In the genomic region with DNA sequence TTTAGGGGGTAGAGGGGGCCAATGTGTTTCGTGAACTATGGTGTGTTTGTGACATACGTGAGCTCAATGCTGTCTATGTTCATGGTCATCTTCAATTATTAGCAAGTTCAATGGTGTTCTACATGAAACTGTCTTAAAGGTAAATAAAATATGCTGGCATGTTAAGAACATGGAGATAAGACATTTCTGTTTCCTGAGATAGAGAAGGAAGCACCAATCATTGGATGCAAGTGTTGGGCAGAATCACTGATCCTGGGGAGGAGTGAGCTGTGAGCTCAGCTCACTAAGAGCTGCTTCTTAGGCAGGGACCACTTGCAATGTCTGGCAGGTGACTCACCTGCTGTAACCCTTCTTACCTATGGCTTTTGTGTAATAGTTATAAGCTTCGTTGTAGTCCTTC, we compare ENCODE assay signal across 33 mouse cellular contexts. TPM values are rescaled to one million over a fixed set of nuclear protein-coding genes. Genes with fewer than 3 reads are reported as not detected.
"Had no signal": no experiment of that assay in that cellular context is flagged by ENCODE, and none has a peak within 500 bp of the region (broad histone marks: within the 10 kb centered on the region; RNA-seq: fewer than 3 reads in every experiment).

No protein-coding gene starts in this region.

- H3K27ac ChIP-seq: left cerebral cortex, adult 2 months; limb, embryonic 10.5 days; limb, embryonic 12.5 days; limb, embryonic 13.5 days; limb, embryonic 15.5 days; liver, embryonic 12.5 days; liver, embryonic 13.5 days; liver, embryonic 14.5 days; liver, embryonic 15.5 days; lung, embryonic 15.5 days; macrophage; midbrain, embryonic 10.5 days; midbrain, embryonic 12.5 days; midbrain, embryonic 13.5 days; midbrain, embryonic 15.5 days had no signal

- H3K4me2 ChIP-seq: limb, embryonic 12.5 days; limb, embryonic 13.5 days; limb, embryonic 15.5 days; liver, embryonic 11.5 days; liver, embryonic 12.5 days; liver, embryonic 13.5 days; liver, embryonic 15.5 days; lung, embryonic 14.5 days; lung, embryonic 15.5 days; midbrain, embryonic 11.5 days; midbrain, embryonic 12.5 days; midbrain, embryonic 13.5 days; midbrain, embryonic 15.5 days had no signal

- DNase-seq: left cerebral cortex, postnatal 4 days; liver; liver, embryonic 13.5 days; liver, postnatal 0 days; lung, adult 18-20 months; lung, adult 2 months; lung, embryonic 14.5 days; lung, postnatal 10 days; lung, postnatal 14 days; lung, postnatal 36 days; lung, postnatal 4 days; midbrain, embryonic 14.5 days had no signal

- H3K9me3 ChIP-seq: limb, embryonic 10.5 days; limb, embryonic 12.5 days; limb, embryonic 13.5 days; limb, embryonic 15.5 days; liver, embryonic 12.5 days; liver, embryonic 13.5 days; liver, embryonic 15.5 days; lung, embryonic 15.5 days; megakaryocyte, embryonic 14.5 days; midbrain, embryonic 10.5 days; midbrain, embryonic 12.5 days; midbrain, embryonic 13.5 days; midbrain, embryonic 15.5 days had no signal

- ATAC-seq: liver, embryonic 12.5 days; liver, postnatal 0 days; lung, postnatal 0 days; midbrain, embryonic 13.5 days; midbrain, embryonic 15.5 days; midbrain, embryonic 16.5 days had no signal

- H3K9ac ChIP-seq: limb, embryonic 12.5 days; limb, embryonic 13.5 days; limb, embryonic 15.5 days; liver, embryonic 12.5 days; liver, embryonic 13.5 days; liver, embryonic 14.5 days; liver, embryonic 15.5 days; liver, postnatal 0 days; lung, embryonic 14.5 days; lung, embryonic 15.5 days; midbrain, embryonic 12.5 days; midbrain, embryonic 13.5 days; midbrain, embryonic 15.5 days had no signal

- H3K27me3 ChIP-seq: limb, embryonic 12.5 days; limb, embryonic 13.5 days; limb, embryonic 15.5 days; liver, embryonic 12.5 days; liver, embryonic 13.5 days; liver, embryonic 15.5 days; lung, embryonic 15.5 days; megakaryocyte, embryonic 14.5 days; midbrain, embryonic 12.5 days; midbrain, embryonic 13.5 days; midbrain, embryonic 15.5 days had no signal

- H3K4me1 ChIP-seq: limb, embryonic 10.5 days; lung, embryonic 15.5 days; midbrain, embryonic 10.5 days had no signal

- H3K4me3 ChIP-seq: left cerebral cortex, adult 2 months; limb, embryonic 10.5 days; limb, embryonic 12.5 days; limb, embryonic 13.5 days; limb, embryonic 15.5 days; liver, embryonic 12.5 days; liver, embryonic 13.5 days; liver, embryonic 15.5 days; lung, embryonic 15.5 days; megakaryocyte, embryonic 14.5 days; midbrain, embryonic 10.5 days; midbrain, embryonic 12.5 days; midbrain, embryonic 13.5 days; midbrain, embryonic 15.5 days; myocyte had no signal

RNA-seq across cellular contexts. Expression of gene Ttc25, which starts 56.0 kb away (rescaled TPM):
- total RNA-seq: monocyte, adult 5-6 weeks had no signal
